Mouse (Mus musculus) small intestine, adult 10 weeks (tissue): Measurements from ENCODE around the gene Cd47. TPM values are rescaled to one million over a fixed set of nuclear protein-coding genes. Genes with fewer than 3 reads are reported as not detected.

Source experiments
- polyA plus RNA-seq: library from polyadenylated mRNA; stranded (reverse); fragments of 350-450 nt; fragmentation: Illumina TruSeq; extraction: RNeasy Lipid Tissue Mini Kit (QIAGEN cat#74804); gene quantifications from one replicate; pipeline ENCODE4 v1.2.3, GENCODE M21; 2014; ENCODE audit warnings: low replicate concordance

The Cd47 gene
- polyA plus RNA-seq: 195 TPM

GRCm38 (mm10) chr16:49799597-49800561 is at the start of gene Cd47:
Gene Cd47, plus strand, starts transcription at chr16:49800533.

Other genes with a start within 250 kb of the Cd47 start
- gene Ift57, start 101.3 kb upstream of the Cd47 start, polyA plus RNA-seq: 5.6 TPM